Mouse (Mus musculus) lung, postnatal 25 days (tissue): ENCODE results near the gene Mknk1.

Experiments
- DNase-seq: peaks from one replicate; pipeline ENCODE4 v3.0.0; 2022; ENCODE audit warnings: low spot score

The Mknk1 gene

GRCm38 (mm10) chr4:115838696-115839641, at the start of gene Mknk1:
Gene Mknk1 (plus strand): TSS chr4:115839198.
- peak; percentile 95 for DNase-seq

- no peak for DNase-seq
Observed at GRCm38 (mm10) chr4:115790864-115791263, 48.1 kb upstream of the Mknk1 start.

- no peak for DNase-seq
Observed at GRCm38 (mm10) chr4:115795360-115795759, 43.6 kb upstream of the Mknk1 start.

- DNase-seq, result no peak
Observed at GRCm38 (mm10) chr4:115799981-115800380, 39.0 kb upstream of the Mknk1 start.

- DNase-seq, result no peak
Observed at GRCm38 (mm10) chr4:115812326-115812725, 26.7 kb upstream of the Mknk1 start.

- no peak for DNase-seq
Observed at GRCm38 (mm10) chr4:115815606-115816005, 23.4 kb upstream of the Mknk1 start.

GRCm38 (mm10) chr4:115820199-115820598, 18.8 kb upstream of the Mknk1 start:
- DNase-seq, result no peak

GRCm38 (mm10) chr4:115820944-115821343, 18.1 kb upstream of the Mknk1 start:
- no peak for DNase-seq

- DNase-seq, result no peak
Observed at GRCm38 (mm10) chr4:115821431-115821830, 17.6 kb upstream of the Mknk1 start.

- DNase-seq, result peak; percentile 56
Observed at GRCm38 (mm10) chr4:115821928-115822327, 17.1 kb upstream of the Mknk1 start.

- peak; percentile 28 for DNase-seq
Observed at GRCm38 (mm10) chr4:115824178-115824577, 14.8 kb upstream of the Mknk1 start.

GRCm38 (mm10) chr4:115825271-115825670, 13.7 kb upstream of the Mknk1 start:
- DNase-seq, result no peak

- no peak for DNase-seq
Observed at GRCm38 (mm10) chr4:115827066-115827465, 11.9 kb upstream of the Mknk1 start.

- DNase-seq, result no peak
Observed at GRCm38 (mm10) chr4:115827535-115827887, 11.5 kb upstream of the Mknk1 start.

GRCm38 (mm10) chr4:115827888-115828571, 11.0 kb upstream of the Mknk1 start, which contains the start of gene Mob3c:
Gene Mob3c (plus strand): TSS chr4:115828092.
- peak; percentile 86 for DNase-seq

- no peak for DNase-seq
Observed at GRCm38 (mm10) chr4:115828572-115828902, 10.5 kb upstream of the Mknk1 start.

GRCm38 (mm10) chr4:115830491-115830890, 8.5 kb upstream of the Mknk1 start:
- peak; percentile 15 for DNase-seq

GRCm38 (mm10) chr4:115831221-115831620, 7.8 kb upstream of the Mknk1 start:
- no peak for DNase-seq

GRCm38 (mm10) chr4:115832040-115832439, 7.0 kb upstream of the Mknk1 start:
- no peak for DNase-seq

GRCm38 (mm10) chr4:115835576-115835975, 3.4 kb upstream of the Mknk1 start:
- peak; percentile 52 for DNase-seq

GRCm38 (mm10) chr4:115838196-115838595, 802 bp upstream of the Mknk1 start:
- DNase-seq, result no peak

GRCm38 (mm10) chr4:115839956-115840355, 958 bp downstream of the Mknk1 start:
- DNase-seq, result peak; percentile 19

- DNase-seq, result no peak
Observed at GRCm38 (mm10) chr4:115840842-115841241, 1.8 kb downstream of the Mknk1 start.
